Mouse (Mus musculus): Measurements from ENCODE around the gene Icosl. TPM values are rescaled to one million over a fixed set of nuclear protein-coding genes. Genes with fewer than 3 reads are reported as not detected.
A peak's percentile ranks its signal among the peaks of the same experiment; 100 is the strongest.
"Not testable (repeated sequence)": the region's sequence is repeated elsewhere in the genome, so short reads cannot be mapped to it uniquely, and the experiment has no call there.

The Icosl gene
- 1 to 10 TPM; 5.5 to 9.3 TPM for polyA plus RNA-seq (2017; shearing (Covaris generic))

GRCm38 (mm10) chr10:78069101-78070011, at the start of gene Icosl:
Icosl (plus strand) TSS chr10:78069302.
- ATAC-seq, result peak; percentile 79

- not testable (repeated sequence) for ATAC-seq
Observed at GRCm38 (mm10) chr10:78019984-78020383, 49.1 kb upstream of the Icosl start.

- not testable (repeated sequence) for ATAC-seq
Observed at GRCm38 (mm10) chr10:78025453-78025852, 43.6 kb upstream of the Icosl start.

GRCm38 (mm10) chr10:78028129-78028528, 41.0 kb upstream of the Icosl start:
- ATAC-seq, result peak; percentile 73

DNA sequence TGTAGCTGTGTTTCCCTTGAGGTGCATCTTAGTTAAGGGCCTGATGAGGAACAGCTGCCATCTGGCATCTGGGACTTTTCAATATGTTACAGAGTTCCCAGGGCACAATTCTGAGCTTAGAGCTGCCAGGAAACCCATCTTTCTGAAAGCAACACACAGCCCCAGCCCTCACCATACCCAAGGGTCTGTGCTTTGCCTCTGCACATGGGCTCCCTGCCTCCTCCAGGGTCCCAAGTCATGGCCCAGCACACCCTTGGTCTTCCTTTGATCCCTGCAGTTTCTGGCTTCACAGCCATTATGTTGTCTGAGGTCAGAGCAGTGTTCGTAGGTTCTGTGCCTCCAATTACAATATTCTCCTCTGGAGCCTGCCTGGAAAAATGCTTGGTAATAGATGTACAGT, 40.0 kb upstream of the Icosl start:
- ATAC-seq, result no peak

GRCm38 (mm10) chr10:78031987-78032386, 37.1 kb upstream of the Icosl start:
- ATAC-seq, result no peak

DNA sequence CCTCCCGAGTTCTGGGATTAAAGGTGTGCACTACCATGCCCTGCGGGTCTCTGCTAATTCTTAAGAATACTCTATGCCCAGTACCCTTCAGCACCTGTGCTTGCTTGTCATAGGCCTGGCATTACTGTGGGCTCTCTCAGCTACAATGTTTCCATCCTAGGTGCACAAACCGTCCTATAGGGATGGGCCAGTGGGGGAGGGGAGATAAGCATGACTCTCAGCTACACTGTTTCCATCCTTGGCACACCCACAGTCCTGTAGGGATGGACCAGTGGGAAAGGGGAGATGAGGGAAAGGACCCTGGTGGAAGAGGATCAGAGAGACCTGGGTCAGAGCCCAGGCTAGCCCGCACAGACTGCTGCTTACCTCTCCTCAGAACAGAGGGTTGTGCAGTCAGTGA, 32.0 kb upstream of the Icosl start:
- no peak for ATAC-seq

- no peak for ATAC-seq
Observed at GRCm38 (mm10) chr10:78041647-78042046, 27.5 kb upstream of the Icosl start, which contains the start of gene Dnmt3l. Dnmt3l (plus strand) TSS chr10:78041947.

GRCm38 (mm10) chr10:78042096-78042495, 27.0 kb upstream of the Icosl start:
- no peak for ATAC-seq

GRCm38 (mm10) chr10:78042697-78043405, 26.3 kb upstream of the Icosl start:
- no peak for ATAC-seq

DNA sequence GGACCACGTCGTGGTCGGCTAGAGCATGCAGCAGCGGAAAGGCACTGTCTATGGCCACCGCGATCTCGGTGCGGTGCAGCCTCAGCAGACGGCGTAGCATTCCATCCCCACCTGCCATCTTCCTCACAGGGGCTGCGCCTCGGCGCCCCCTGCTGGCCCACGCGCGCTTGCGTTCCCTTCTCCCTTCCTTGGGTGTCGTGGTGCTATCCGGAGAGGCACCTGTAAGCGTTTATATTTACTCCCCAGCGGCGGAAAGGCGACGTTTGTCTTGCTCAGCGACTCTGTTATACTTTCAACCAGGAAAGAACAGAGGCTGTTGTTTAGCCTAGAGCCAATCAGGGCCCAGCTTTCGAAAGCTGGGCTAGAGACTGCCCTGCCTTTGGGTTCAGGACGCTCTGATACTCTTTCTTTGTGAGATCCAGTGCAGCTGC, 25.7 kb upstream of the Icosl start, which contains the start of gene Aire:
TSS of gene Aire (minus strand) at position 205 of the 431 bp plus-strand sequence.
- peak; percentile 66 for ATAC-seq

DNA sequence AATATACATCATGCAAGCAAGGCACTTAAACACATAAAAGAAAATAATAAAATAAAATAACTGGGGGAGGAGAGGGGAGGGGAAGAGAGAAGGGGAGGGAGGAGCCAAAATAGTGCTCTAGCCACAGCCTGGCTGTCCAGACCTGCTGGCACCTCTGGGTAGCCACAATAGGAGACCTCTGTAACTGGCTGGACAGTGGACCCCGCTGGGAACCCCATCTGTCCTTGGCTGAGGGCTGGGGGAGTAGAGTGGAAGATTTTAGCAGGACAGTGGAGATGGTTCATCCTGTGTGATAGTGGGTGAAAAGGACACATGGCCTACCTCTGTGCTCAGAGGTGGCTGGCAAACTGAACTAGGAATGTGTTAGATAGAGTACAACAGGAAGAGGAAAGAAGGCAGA, 24.6 kb upstream of the Icosl start:
- ATAC-seq, result no peak

DNA sequence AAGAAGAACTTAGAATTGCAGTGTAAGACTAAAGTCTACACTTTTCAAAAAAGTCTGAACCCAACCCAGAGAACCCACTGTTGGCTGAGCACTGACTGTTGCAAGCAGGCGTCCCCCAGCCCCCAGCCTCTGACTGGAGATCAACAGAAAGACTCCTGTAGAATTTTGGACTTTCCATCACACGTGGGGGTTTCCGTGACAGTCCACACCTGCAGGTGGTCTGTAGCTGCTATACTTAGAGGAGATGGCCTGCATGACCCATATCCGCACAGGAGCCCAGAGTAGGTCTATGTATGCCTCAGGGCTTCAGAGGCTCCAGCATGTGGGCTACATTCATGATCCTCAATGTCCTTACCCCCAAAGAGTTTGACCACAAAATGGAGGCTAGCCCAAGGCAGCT, 22.7 kb upstream of the Icosl start:
- ATAC-seq, result no peak

GRCm38 (mm10) chr10:78048061-78048730, 20.9 kb upstream of the Icosl start:
- no peak for ATAC-seq

DNA sequence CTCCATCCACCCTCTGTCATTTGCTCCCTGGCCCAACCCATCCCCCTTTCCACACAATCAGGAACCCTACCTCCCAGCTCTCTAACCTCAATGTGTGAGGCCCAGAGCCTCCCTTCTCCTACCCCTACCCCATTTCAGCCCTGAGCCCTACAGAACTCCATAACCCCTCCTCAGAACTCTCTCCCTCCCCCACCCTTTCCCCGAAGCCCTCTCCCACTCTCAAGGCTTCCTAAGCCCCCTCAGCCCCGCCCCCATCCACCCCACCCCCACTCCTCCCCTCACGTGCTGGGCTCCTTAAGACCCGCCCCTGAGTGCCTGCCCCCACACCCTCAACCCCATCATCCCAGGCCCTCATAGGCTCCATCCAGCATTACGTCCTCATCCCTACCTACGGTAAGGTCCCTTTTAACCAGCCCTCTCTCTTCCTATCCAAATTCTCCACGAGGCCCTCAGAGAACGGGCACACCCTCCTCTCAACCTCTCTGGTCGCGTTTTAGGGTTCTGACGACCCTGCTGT, 19.5 kb upstream of the Icosl start:
- ATAC-seq, result no peak

DNA sequence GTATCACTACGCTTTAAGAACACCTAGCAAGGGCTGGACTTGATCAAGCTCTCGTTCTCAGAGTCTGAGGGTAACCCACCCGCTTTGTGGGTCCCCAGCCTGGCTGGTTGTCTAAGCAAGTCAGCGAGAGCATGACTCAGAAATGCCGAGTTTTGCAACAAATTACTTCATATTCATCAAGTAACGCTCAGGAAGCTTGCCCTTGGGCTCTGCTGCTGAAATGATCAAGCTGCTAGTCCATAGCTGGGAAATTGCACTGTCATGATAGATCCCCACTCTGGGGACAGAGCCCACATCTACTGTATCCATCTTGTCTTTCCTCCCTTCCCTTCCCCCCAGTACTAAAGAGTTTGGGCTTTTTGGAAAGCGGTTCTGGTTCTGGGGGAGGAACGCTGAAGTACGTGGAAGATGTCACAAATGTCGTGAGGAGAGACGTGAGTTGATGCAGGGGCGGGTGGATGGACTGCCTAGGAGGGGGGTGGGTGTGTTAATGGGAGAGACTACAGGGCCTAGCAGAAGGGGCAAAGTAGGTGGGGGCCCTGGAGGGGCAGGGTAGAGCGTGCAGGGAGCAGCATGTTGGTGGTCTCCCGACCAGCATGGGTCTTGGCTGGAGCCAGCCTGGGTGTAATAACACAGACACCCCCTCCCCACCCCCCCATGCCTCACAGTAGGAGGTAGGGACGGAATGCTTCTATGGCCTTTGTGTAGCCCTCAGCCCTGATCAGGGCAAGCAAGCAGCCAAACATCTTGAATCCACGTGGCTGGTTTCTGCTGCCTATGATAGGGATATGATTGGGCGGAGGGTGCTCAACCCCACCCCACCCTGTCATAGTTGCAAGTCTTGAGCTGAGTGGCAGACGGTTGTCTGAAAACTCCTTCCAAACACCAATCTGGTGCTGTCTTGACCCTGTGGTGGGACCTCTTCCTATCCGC, 14.2 kb upstream of the Icosl start:
- ATAC-seq, result no peak

DNA sequence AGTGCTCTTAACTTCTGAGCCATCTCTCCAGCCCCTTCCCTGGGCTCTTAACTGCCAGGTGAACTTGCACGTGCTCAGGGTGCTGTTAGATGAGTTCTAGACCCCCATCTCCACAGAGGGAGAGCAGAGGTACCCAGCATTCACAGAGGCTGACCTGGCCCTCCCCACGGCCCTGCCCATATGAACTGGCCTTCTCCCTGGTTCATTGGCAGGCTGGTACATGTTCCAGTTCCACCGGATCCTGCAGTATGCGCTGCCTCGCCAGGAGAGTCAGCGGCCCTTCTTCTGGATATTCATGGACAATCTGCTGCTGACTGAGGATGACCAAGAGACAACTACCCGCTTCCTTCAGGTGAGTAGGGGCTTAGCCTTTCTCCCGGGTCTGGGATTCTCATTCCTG, 12.0 kb upstream of the Icosl start:
- no peak for ATAC-seq

DNA sequence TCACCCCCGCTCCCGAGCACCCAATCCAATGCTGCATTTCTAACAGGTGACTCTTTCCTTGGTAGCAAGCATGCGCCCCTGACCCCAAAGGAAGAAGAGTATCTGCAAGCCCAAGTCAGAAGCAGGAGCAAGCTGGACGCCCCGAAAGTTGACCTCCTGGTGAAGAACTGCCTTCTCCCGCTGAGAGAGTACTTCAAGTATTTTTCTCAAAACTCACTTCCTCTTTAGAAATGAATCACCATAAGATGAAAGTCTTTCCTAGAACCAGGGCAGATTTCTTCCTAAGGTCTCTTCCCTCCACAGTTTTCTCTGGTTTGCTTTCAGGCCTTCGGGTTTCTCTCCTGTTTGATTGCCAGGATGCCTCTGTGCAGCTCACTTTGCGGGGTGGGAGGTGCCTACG, 6.0 kb upstream of the Icosl start:
- no peak for ATAC-seq

GRCm38 (mm10) chr10:78067226-78067625, 1.9 kb upstream of the Icosl start:
- no peak for ATAC-seq

GRCm38 (mm10) chr10:78068541-78068940, 561 bp upstream of the Icosl start:
- ATAC-seq, result no peak

DNA sequence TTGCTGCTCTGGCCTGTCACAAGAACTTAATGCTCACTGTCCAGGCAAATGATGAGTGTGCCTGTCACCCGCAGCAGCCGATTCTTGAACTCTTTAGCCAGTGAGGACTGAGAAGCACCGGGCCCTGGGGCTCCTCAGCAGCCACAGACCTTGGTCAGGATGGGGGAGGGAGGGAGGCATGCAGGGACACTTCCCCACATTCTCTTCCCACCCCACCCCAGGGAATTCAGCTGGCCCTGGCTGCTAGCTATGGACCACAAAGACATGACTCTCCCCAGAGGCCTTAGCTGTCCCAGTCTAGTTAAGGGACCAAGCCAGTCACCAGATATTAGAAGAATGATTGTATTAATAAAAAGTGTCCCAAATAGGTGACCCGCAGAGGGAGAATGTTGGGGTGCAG, 5.0 kb downstream of the Icosl start:
- ATAC-seq, result no peak

DNA sequence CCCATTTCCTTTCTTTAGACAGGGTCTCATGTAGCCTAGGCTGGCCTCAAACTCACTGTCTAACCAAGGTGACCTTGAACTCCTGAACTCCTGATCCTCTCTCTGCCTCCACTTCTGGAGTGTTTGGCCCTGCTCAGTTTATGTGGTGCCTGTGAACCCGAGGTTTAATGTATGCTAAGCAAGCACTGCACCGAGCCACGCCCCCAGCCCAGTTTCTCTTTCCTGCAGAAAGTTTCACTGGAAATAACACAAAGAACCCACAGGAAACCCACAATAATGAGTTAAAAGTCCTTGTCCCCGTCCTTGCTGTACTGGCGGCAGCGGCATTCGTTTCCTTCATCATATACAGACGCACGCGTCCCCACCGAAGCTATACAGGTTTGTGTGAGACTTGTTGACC, 5.9 kb downstream of the Icosl start:
- ATAC-seq, result peak; percentile 86
